Mouse (Mus musculus) forebrain, embryonic 16.5 days (tissue): ENCODE measurements around the gene Clec2i. TPM values are rescaled to one million over a fixed set of nuclear protein-coding genes. Genes with fewer than 3 reads are reported as not detected.
"Not testable (repeated sequence)": the region's sequence is repeated elsewhere in the genome, so short reads cannot be mapped to it uniquely, and the experiment has no call there.

Experiments
- ATAC-seq: fragments of 200-750 bp; cut with Nextera tagmentation; 2 replicates; pipeline ENCODE4 v1.8.0; 2017; ENCODE audit warnings: mild to moderate bottlenecking, moderate library complexity
- H3K27ac ChIP-seq: fragments of 300-500 bp; sonication (generic); 2 replicates; pipeline ENCODE4 v1.5.1; 2014; ENCODE audit warnings: low read length, control low read depth
- H3K27me3 ChIP-seq: fragments of 300-500 bp; sonication (generic); replicated peaks from 2 replicates; pipeline ENCODE4 v1.6.1; 2014; ENCODE audit warnings: low read length; ENCODE audit not compliant: control insufficient read depth, insufficient read depth
- H3K36me3 ChIP-seq: fragments of 300-500 bp; sonication (generic); 2 replicates; pipeline ENCODE4 v1.6.1; 2014; ENCODE audit not compliant: control insufficient read depth, insufficient read depth
- H3K4me1 ChIP-seq: fragments of 300-500 bp; sonication (generic); replicated peaks from 2 replicates; pipeline ENCODE4 v1.6.1; 2014; ENCODE audit warnings: low read length; ENCODE audit not compliant: control insufficient read depth, insufficient read depth
- H3K4me2 ChIP-seq: fragments of 300-500 bp; sonication (generic); 2 replicates; pipeline ENCODE4 v1.6.1; 2014; ENCODE audit warnings: mild to moderate bottlenecking, low read length, control low read depth
- H3K4me3 ChIP-seq: fragments of 300-500 bp; sonication (generic); replicated peaks from 2 replicates; pipeline ENCODE4 v1.5.1; 2014; ENCODE audit warnings: mild to moderate bottlenecking, low read length, control low read depth
- H3K9ac ChIP-seq: fragments of 300-500 bp; sonication (generic); replicated peaks from 2 replicates; pipeline ENCODE4 v1.6.1; 2014; ENCODE audit warnings: low read depth, low read length, control low read depth
- H3K9me3 ChIP-seq: fragments of 300-500 bp; sonication (generic); 2 replicates; pipeline ENCODE4 v1.6.1; 2016; ENCODE audit warnings: low read length; ENCODE audit not compliant: control insufficient read depth
- WGBS: fragments of 180-500 bp; shearing (Covaris S2); extraction: QIAGEN DNeasy Blood & Tissue Kit; methylation state at CpG from one replicate; pipeline ENCODE4 v1.1.7; 2014; 5-methylcytosine and 5-hydroxymethylcytosine counted together
- polyA plus RNA-seq: library from polyadenylated mRNA; unstranded; fragments of >200 nt; fragmentation: Nextera tagmentation; extraction: Ambion mirVana; gene quantifications from 2 replicates; pipeline ENCODE4 v1.2.1, GENCODE M21; 2015

Clec2i gene
- polyA plus RNA-seq, 1 experiment from 2014 or later: not detected

DNA sequence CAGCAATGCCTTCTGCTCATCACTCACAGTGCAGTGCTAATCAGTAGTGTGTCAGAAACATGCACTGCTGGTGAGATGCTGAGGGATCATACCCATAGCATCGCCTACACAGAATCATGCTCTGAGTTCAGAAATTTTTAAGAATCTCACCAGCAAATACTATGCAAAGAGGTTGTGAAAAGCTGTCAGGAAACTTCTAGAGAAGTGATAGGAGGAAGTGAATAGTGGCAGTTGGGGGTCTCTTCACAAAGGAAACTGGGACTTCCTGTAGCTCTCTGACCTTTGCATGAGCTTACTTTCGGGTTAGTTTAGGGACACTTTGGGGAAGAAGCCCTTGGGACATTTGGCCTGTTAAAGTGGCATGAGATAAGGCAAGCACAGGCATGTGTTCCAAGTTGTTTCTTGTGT is 3.6 kb downstream of the Clec2i start, which contains the start of gene BC035044:
Gene BC035044 (minus strand): TSS at position 179 of the 408 bp plus-strand sequence.
- no peak within 1 kb of the TSS for H3K4me3 ChIP-seq
- ATAC-seq: no peak
- 66% methylated on average over 2 of the region's 2 CpGs for WGBS
- H3K4me2 ChIP-seq: no peak within 1 kb of the TSS
- no peak within 1 kb of the TSS for H3K27ac ChIP-seq
- H3K36me3 ChIP-seq: no peaks in the 10 kb centered on the region
- H3K9ac ChIP-seq: no peak within 1 kb of the TSS
- H3K9me3 ChIP-seq: no peaks in the 10 kb centered on the region
- no peaks in the 10 kb centered on the region for H3K4me1 ChIP-seq
- no peaks in the 10 kb centered on the region for H3K27me3 ChIP-seq

DNA sequence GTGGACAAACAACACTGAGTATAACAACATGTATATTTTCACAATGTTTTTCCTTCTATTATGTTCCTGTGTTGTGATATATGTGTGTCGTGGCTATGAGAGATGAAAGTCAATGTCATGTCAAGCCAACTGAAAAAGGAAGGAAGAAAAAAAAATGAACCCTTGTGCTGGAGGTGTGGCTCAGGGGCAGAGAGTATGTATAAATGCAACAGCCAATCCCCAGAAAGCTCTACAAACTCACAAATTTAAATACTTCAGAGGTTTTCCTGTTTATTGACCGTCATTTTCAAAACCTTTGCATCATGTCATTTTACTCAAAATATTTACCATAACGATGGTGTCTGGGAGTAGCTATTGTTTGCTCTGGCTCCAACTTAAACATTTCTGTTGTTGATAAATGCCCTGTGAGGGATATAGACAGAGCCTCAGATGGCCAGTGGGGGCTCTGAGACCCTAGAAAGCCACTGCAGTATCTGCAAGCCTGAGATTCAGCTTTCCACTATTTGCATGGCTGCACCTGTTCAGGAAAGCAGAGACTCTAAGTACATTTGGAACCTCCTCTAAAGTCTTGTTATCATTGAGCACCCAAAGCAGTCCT is 8.1 kb downstream of the Clec2i start:
- Histone ChIP-seq H3K4me3 (no peak overlapping the region), H3K27me3 (no peaks in the 10 kb centered on the region), H3K27ac (no peak overlapping the region), H3K4me2 (no peak overlapping the region), H3K4me1 (no peaks in the 10 kb centered on the region), H3K36me3 (no peaks in the 10 kb centered on the region), H3K9ac (no peak overlapping the region), H3K9me3 (no peaks in the 10 kb centered on the region)
- WGBS: 87% methylated on average over 3 of the region's 3 CpGs
- no peak for ATAC-seq

DNA sequence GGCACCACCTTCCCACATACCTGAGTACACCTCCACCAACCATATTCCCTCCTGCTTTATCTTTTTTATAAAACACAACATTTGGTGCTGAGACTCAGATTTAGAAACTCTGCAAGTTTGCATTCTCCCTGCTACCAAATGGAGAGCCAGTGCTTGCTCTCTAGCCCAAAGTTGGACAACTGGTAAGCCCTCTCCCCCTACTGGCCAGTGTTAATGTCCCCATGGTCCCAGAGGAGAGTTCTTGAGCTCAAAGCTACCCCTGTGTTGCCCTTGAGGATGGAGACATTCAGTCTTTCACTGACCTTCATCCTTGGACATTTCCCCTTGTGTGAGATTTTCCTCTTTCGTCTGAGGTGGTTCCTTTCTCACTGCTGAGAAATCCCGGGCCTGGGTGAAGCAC is 12.7 kb downstream of the Clec2i start:
- WGBS: 88% methylated on average over 2 of the region's 2 CpGs
- no peaks in the 10 kb centered on the region for H3K27me3 ChIP-seq
- no peak overlapping the region for H3K9ac ChIP-seq

DNA sequence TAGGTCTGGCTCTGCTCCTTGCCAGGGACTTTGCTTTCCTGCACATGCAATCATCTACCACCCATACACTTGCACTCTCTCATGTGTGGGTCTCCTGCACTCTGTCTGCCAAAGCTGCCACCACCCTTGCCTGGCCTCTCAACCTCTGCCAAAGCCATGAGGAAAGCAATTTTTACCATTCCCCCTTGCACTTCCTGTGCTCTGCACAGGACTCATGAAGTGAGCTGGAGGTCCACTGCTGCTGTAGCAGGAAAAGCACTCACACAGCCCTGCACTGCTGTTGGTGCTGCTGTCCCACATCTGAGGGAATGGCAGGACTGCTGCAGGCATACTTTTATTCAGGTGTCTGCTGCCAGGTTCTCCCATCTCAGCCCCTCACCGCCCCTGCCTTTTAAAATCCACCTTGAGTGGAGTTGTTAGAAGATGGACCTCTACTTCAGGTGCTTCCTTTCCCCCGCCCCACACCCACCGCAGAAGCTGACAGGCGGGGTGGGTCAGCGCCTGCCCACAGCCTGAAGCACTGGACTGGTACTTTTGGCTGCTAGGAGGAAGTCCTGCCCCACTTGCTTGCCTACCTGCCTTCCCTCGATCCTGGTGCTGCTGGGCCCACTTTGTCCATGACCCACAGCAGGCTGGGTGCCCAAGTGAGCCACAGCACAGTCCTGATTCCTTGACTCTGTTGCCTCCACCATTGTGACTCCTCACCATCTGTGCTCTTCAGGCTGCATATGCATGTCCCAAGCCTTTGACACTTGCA is 13.6 kb downstream of the Clec2i start:
- not testable (repeated sequence) for H3K9ac ChIP-seq, H3K36me3 ChIP-seq, ATAC-seq, H3K27me3 ChIP-seq, H3K9me3 ChIP-seq, H3K4me3 ChIP-seq, H3K4me1 ChIP-seq, H3K27ac ChIP-seq, H3K4me2 ChIP-seq
- WGBS: 88% methylated on average over 6 of the region's 6 CpGs

More for the DNA sequence above, 12.7 kb downstream of the Clec2i start:
- H3K4me1 ChIP-seq: no peaks in the 10 kb centered on the region
- H3K9me3 ChIP-seq: no peaks in the 10 kb centered on the region
- ATAC-seq: no peak
- H3K4me3 ChIP-seq: no peak overlapping the region
- H3K36me3 ChIP-seq: no peaks in the 10 kb centered on the region
- H3K27ac ChIP-seq: no peak overlapping the region
- H3K4me2 ChIP-seq: no peak overlapping the region

DNA sequence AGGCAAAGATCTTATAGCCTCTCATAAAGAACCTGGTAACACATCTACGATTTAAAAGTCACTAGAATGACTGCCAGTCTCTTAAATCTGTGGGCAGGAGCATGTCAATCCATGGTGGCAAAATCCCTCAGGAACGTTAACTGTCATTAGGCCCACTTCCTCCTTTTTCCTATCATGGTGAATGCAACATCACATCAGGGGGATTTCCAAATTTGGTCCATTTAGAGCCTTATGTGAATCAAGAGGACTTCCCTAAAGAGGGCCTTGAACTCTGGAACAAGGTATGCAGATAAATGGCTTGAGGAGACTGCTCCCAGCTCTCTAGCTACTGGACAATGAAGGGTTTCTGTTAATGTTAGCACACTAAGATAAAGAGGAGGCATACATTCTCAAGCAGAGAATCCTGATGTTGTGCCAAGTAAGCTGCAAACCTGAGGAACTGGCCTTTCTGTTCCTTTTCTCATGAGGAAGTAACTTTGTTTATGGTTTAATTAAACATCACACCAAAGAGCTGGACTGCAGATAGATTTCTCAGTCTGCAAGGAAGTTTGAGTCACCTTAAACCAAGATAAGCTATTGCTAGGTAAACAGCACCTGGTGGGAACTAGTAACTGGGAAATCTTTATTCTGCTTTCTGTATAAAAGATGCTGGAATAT is 26.3 kb downstream of the Clec2i start:
- no peaks in the 10 kb centered on the region for H3K9me3 ChIP-seq
- no peak overlapping the region for H3K4me3 ChIP-seq
- WGBS: 93% methylated on average over 2 of the region's 2 CpGs
- H3K27me3 ChIP-seq: no peaks in the 10 kb centered on the region
- H3K27ac ChIP-seq: no peak overlapping the region
- no peaks in the 10 kb centered on the region for H3K36me3 ChIP-seq
- ATAC-seq: no peak
- H3K4me2 ChIP-seq: no peak overlapping the region
- H3K4me1 ChIP-seq: no peaks in the 10 kb centered on the region
- H3K9ac ChIP-seq: no peak overlapping the region

DNA sequence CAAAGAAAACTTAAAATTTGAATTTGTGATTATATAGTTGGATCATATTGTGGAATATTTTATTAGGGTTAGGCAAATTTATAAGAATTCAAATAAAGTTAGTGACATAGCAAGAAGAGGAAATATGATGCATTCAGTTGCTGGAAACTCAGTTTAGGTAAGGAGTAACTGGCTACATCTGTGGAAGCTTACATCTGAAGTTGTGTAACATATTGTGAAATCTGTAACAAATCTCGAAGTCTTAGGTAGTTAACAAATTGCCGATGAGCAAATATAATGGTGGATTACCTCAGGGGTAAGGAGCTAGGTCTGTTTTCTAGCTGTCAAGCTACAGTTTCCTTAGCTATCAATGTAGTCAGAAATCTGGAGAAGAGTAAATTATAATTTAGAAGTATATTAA is 29.9 kb downstream of the Clec2i start:
- Histone ChIP-seq H3K36me3 (no peaks in the 10 kb centered on the region), H3K4me1 (no peaks in the 10 kb centered on the region), H3K27me3 (no peaks in the 10 kb centered on the region), H3K4me2 (no peak overlapping the region), H3K9ac (no peak overlapping the region), H3K9me3 (no peaks in the 10 kb centered on the region), H3K27ac (no peak overlapping the region), H3K4me3 (no peak overlapping the region)
- ATAC-seq: no peak
- 92% methylated on average over 2 of the region's 2 CpGs for WGBS

DNA sequence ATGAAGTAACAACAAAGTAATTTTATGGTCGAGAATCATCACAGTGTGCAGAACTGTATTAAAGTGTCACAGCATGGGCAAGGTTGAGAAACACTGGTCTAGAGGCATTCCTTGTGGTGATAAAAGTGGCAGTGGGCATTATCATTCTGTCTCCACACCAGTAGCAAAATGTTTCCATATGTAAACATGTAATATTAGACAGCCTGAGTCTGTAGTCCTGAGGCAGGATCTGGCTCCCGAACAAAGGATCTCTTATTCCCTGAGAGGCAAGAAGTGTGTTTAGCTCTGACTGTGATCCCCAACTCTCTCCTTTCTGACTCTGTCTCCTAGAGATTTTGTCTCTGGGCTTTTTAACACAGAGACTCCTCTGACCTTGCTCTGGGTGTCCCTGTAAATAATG is 45.7 kb downstream of the Clec2i start:
- no peaks in the 10 kb centered on the region for H3K36me3 ChIP-seq
- H3K9me3 ChIP-seq: no peaks in the 10 kb centered on the region
- H3K4me1 ChIP-seq: no peaks in the 10 kb centered on the region
- no peak for ATAC-seq
- H3K4me2 ChIP-seq: no peak overlapping the region
- no peak overlapping the region for H3K4me3 ChIP-seq
- no peak overlapping the region for H3K27ac ChIP-seq
- H3K9ac ChIP-seq: no peak overlapping the region
- H3K27me3 ChIP-seq: no peaks in the 10 kb centered on the region
- 82% methylated on average over 2 of the region's 2 CpGs for WGBS

DNA sequence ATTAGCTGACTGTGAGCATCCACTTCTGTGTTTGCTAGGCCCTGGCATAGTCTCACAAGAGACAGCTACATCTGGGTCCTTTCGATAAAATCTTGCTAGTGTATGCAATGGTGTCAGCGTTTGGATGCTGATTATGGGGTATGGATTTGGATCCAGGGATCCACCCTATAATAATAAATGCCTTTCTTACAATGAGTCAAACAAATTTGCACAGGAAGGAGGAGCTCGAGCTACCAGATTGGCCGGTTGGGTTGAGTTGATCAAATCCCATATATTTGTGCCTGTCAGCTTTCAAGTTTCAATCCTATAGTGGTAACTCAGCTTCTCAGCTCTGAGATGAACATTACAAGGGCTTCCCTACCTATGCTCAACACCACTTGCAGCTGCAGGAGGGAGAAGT is 46.7 kb downstream of the Clec2i start, which contains the start of gene Clec2g:
Gene Clec2g (plus strand): TSS at position 301 of the 400 bp plus-strand sequence.
- H3K4me2 ChIP-seq, H3K9ac ChIP-seq, H3K27ac ChIP-seq, H3K4me3 ChIP-seq, H3K36me3 ChIP-seq, H3K9me3 ChIP-seq, H3K27me3 ChIP-seq, ATAC-seq, H3K4me1 ChIP-seq: not testable (repeated sequence)
- 90% methylated on average over 4 of the region's 4 CpGs for WGBS

DNA sequence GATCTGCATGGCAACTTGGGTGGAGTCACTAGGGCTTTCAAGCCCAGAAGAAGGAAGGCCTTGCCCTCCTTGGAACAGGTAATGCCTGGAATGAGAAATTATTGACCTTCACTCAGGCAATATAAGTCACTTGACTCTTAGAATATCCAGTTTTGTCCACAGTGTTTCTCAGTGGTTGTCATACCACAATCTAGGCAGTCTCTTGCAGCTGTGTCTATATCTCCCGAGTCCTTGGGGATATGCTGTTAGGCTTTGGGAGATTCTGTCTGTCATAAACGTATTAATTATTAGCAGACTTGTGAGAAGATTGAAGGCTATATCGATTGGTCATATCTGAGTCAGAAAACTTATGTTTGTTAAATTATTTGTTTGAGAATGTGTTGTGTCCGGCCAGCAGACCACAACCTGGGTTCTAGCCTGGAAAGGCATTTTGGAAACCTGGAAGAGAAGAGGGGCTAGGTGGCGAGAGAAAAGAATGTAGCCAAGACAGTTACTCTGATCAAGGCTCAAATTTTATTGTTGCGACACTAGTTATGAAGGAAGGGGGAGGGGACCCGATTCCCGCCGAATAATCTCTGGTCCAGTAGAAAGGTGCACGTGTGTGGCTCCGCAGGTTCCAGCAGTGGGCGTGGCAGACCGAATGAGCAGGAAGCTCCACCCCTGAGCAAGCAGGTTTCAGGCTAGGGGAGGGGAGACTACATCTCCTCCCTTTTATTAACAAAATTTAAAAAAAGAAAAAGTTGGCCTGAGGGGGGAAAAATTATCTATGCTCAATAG is 48.7 kb downstream of the Clec2i start:
- not testable (repeated sequence) for ATAC-seq, H3K9ac ChIP-seq, H3K4me3 ChIP-seq, H3K4me2 ChIP-seq, H3K36me3 ChIP-seq, H3K9me3 ChIP-seq, H3K27me3 ChIP-seq, H3K27ac ChIP-seq, H3K4me1 ChIP-seq
- WGBS: 93% methylated on average over 4 of the region's 13 CpGs
